Mouse (Mus musculus) bone marrow, adult 2 months (tissue): ENCODE results near the gene Mta2. TPM values are rescaled to one million over a fixed set of nuclear protein-coding genes. Genes with fewer than 3 reads are reported as not detected.
"Not testable (repeated sequence)": the region's sequence is repeated elsewhere in the genome, so short reads cannot be mapped to it uniquely, and the experiment has no call there.

Experiments
- H3K27ac ChIP-seq: fragments of 200-500 bp; 2 replicates; pipeline ENCODE4 v1.5.1; 2012; ENCODE audit warnings: low read depth, mild to moderate bottlenecking, control low read depth, inconsistent platforms, low read length; ENCODE audit not compliant: control insufficient read depth, poor library complexity, insufficient read depth
- H3K4me1 ChIP-seq: fragments of 200-500 bp; 2 replicates; pipeline ENCODE4 v1.6.1; 2011; ENCODE audit warnings: low read length; ENCODE audit not compliant: control insufficient read depth, insufficient read depth
- H3K4me3 ChIP-seq: fragments of 200-500 bp; replicated peaks from 2 replicates; pipeline ENCODE3; 2011; ENCODE audit warnings: mild to moderate bottlenecking, low read depth, low read length, control low read depth; ENCODE audit not compliant: control insufficient read depth
- CTCF ChIP-seq: fragments of 200-500 bp; IDR thresholded peaks from 2 replicates; pipeline ENCODE4 v1.5.1; 2011; ENCODE audit warnings: low read length, control low read depth; ENCODE audit not compliant: control insufficient read depth, insufficient read depth
- POLR2A ChIP-seq: fragments of 200-500 bp; IDR thresholded peaks from 2 replicates; pipeline ENCODE4 v1.6.1; 2011; ENCODE audit warnings: low read depth, mild to moderate bottlenecking, control low read depth, low read length, borderline replicate concordance; ENCODE audit not compliant: control insufficient read depth
- WGBS: fragments of 180-500 bp; shearing (Covaris S2); methylation state at CpG from one replicate; pipeline ENCODE4 v1.1.7; 2018; 5-methylcytosine and 5-hydroxymethylcytosine counted together
- polyA plus RNA-seq: library from polyadenylated mRNA; stranded (reverse); fragments of >200 nt; gene quantifications from 2 replicates; pipeline ENCODE4 v1.2.4, GENCODE M21; 2011; ENCODE audit warnings: low replicate concordance; ENCODE audit not compliant: missing spikeins, insufficient read depth, insufficient read length

Mta2 gene
- polyA plus RNA-seq, 1 experiment: 91.6 TPM

DNA sequence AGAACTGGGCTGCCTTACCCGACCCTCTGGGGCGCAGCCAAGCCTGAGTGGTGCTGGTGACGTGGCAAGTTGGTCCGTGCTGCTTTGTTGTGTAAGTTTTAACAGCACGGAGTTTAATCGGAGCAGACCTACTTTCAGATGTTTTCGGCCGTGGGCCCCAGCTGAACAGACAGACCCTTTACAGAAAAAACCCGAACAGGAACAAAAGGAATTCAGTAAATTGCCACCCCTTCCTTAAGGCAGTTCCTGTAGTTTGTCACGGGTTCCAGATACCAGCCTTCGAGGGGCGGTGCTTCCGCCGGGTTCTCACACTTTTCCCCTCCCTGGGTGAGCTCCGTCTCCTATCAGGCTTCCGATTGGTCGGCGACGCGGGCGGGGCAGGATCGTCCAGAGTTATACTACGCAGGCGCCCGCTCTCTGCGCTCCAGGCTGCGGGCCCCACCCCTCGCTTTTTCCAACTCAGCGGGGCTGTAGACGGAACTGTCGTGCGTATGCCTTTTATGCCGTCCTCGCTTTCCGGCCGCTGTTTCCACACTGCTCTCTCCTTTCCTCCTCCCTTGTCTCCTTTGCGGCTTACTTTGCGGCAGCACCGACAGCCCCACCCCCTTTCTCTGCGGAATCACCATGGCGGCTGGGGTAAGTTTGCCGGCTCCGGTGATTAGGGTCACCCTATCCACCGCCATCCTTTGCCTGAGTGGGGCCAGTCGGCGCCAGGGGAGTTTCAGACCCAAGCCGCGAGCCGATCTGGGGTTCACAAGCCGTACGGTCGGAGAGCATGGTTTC, 25.1 kb downstream of the Mta2 start, which contains the start of gene Eef1g:
Eef1g (plus strand) TSS at position 452 of the 783 bp plus-strand sequence.
- Histone ChIP-seq H3K4me1 (no peaks in the 10 kb centered on the region), H3K27ac (peak within 1 kb of the TSS; percentile 79), H3K4me3 (peak within 1 kb of the TSS; percentile 73)
- under 1% methylated on average over 52 of the region's 52 CpGs for WGBS
- no peak; the same call in 1 of the 2 replicates for TF ChIP-seq POLR2A
- TF ChIP-seq CTCF: no peak

DNA sequence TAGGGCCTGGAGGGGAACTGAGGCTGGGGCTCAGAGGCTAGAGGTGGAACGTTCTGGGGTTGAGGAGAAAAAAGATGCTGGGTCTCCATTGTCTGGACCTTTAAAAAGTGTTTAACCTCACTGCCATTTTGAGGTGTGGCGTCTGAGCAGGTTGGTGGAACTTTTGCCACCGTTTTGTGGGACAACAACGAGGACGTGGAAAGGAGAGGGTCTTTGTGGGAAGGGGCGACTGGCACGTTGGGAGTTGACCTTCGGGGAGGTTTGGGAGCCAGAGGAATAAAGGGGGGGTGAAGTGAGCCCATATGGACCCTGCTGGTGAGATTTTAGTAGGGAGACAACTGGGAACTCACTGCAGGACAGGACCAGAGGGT, 25.7 kb downstream of the Mta2 start:
- no peak for TF ChIP-seq CTCF
- TF ChIP-seq POLR2A: no peak
- 1% methylated on average over 8 of the region's 8 CpGs for WGBS
- Histone ChIP-seq H3K27ac (peak overlapping the region; percentile 63), H3K4me1 (no peaks in the 10 kb centered on the region), H3K4me3 (peak overlapping the region; percentile 63)

DNA sequence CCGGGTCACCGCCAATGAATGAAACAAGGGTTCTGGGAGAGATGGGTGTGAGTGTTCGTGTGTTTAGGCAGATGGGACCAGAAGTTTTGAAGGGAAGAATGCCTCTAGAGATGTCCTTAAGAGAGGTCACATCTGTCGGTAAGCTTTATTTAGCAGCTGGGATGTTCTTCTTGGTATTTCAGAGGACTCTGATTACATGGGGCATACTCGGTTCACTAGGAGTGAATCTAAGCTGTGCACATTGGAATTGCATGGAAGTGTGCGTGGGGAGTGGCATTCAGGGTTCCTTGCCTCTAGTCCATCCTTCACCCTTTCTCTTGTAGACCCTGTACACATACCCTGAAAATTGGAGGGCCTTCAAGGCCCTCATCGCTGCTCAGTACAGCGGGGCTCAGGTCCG, 26.2 kb downstream of the Mta2 start:
- Histone ChIP-seq H3K4me3 (peak overlapping the region; percentile 63), H3K4me1 (no peaks in the 10 kb centered on the region), H3K27ac (no peak overlapping the region)
- no peak for TF ChIP-seq CTCF
- no peak for TF ChIP-seq POLR2A
- 4% methylated on average over 9 of the region's 9 CpGs for WGBS

DNA sequence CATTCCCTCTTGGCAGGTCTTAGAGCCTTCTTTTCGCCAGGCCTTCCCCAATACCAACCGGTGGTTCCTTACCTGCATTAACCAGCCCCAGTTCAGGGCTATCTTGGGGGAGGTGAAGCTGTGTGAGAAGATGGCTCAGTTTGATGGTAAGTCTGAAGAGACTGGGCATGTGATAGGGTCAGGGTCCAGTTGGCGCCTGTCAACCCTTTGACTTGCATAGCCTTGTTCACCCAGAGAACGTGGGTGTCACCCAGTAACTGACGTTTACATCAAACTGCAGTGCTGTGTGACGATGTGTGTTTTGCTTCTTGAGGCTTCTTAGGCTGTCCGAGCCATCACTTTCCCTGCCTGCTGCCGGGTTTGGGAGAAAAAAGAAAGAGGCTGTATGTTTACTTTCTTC, 30.8 kb downstream of the Mta2 start:
- H3K27ac ChIP-seq, H3K4me3 ChIP-seq, H3K4me1 ChIP-seq: not testable (repeated sequence)
- 85% methylated on average over 8 of the region's 8 CpGs for WGBS

DNA sequence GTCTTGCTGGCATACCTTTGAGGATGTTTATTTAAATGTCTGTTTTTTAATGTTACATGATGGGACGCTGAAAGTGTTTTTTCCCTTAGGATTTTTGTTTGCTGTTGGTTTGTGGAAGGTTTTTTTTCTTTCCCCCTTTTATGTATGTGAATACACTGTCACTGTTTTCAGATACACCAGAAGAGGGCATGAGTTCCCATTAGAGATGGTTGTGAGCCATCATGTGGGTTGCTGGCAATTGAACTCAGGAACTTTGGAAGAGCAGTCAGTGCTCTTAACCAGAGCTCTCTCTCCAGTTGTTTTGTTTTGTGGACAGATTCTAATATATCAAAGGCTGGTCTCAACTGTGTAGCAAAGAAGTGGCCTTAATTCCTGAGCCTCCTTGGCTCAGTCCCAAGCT, 33.0 kb downstream of the Mta2 start:
- Histone ChIP-seq H3K27ac (no peak overlapping the region), H3K4me1 (no peaks in the 10 kb centered on the region), H3K4me3 (no peak overlapping the region)
- 91% methylated on average over 1 of the region's 1 CpGs for WGBS
- TF ChIP-seq POLR2A (no peak), CTCF (no peak)

DNA sequence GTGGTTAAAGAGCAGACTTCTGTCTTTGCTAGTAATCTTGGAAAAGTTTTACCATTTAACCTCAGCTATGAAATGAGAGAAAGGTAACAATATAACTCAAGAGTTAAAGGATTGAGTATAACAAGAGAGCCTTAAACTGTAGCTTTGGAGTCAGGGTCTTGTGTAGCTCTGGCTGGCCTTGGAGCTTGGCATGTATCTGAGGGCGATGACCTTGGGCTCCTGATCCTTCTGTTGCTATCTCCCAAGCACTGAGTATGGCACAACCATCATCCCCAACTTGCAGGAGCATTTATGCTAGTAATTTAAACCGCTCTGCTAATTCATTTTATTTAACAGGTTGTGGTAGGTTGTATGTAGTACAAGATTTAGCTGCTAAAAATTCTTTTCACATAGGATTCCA, 33.8 kb downstream of the Mta2 start:
- H3K4me1 ChIP-seq: peaks cover under 1% of the 10 kb centered on the region; the same call in 1 of the 2 replicates
- H3K4me3 ChIP-seq: no peak overlapping the region
- 90% methylated on average over 2 of the region's 2 CpGs for WGBS
- no peak overlapping the region for H3K27ac ChIP-seq
- TF ChIP-seq POLR2A (no peak), CTCF (no peak)

DNA sequence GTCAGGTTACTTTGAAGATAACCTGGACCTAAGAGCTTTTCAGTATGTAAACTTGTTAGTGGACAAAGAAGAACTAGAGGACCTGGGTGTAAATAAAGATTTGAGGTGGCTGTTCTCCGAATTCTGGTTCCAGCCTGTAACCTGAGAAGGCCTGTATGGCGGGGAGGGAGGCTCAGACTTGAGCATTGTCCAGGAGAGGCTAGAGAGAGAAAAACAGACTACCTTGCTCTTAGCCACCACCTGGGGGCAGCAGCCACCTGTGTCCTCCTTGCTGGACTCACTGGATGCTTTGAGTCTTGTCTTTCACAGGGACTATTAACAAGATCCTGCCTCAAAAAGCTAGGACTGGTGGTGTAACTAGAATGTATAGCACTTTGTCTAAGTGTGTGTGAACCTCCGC, 34.9 kb downstream of the Mta2 start:
- WGBS: 58% methylated on average over 3 of the region's 3 CpGs
- Histone ChIP-seq H3K4me3 (no peak overlapping the region), H3K27ac (no peak overlapping the region), H3K4me1 (peaks cover 3% of the 10 kb centered on the region; the same call in 1 of the 2 replicates)
- TF ChIP-seq CTCF: peak; percentile 90
- no peak for TF ChIP-seq POLR2A

DNA sequence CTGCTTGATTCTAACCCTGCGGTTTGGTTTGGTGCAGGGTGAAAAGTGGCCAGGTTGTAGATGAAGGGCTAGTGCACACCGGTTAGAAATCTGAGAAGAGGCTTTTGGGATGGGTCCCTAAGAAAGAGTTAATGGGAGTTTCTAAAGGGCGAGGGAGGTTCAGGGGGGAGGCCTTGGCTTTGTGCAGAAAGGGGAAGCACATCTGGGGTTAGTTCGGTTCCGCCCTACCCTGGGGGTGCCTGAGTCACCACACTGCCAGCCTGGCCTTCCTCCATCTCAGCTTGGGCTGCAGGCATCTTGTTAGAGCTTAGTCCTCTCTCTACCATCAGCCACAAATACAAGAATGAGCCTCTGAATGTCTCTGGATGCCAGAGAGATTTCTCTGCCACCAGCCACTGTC, 39.1 kb downstream of the Mta2 start:
- Histone ChIP-seq H3K4me1 (peaks cover 3% of the 10 kb centered on the region), H3K4me3 (no peak overlapping the region), H3K27ac (peak overlapping the region; percentile 32)
- whole genome bisulfite sequencing: 10% methylated on average over 5 of the region's 5 CpGs
- TF ChIP-seq CTCF: no peak
- TF ChIP-seq POLR2A: no peak; the same call in 1 of the 2 replicates
